Mouse (Mus musculus): ENCODE data around the gene Krtap28-10. TPM values are rescaled to one million over a fixed set of nuclear protein-coding genes. Genes with fewer than 3 reads are reported as not detected.
"Not testable (repeated sequence)": the region's sequence is repeated elsewhere in the genome, so short reads cannot be mapped to it uniquely, and the experiment has no call there.

Krtap28-10 gene
- polyA plus RNA-seq, 1 experiment from 2014 or later: not detected

DNA sequence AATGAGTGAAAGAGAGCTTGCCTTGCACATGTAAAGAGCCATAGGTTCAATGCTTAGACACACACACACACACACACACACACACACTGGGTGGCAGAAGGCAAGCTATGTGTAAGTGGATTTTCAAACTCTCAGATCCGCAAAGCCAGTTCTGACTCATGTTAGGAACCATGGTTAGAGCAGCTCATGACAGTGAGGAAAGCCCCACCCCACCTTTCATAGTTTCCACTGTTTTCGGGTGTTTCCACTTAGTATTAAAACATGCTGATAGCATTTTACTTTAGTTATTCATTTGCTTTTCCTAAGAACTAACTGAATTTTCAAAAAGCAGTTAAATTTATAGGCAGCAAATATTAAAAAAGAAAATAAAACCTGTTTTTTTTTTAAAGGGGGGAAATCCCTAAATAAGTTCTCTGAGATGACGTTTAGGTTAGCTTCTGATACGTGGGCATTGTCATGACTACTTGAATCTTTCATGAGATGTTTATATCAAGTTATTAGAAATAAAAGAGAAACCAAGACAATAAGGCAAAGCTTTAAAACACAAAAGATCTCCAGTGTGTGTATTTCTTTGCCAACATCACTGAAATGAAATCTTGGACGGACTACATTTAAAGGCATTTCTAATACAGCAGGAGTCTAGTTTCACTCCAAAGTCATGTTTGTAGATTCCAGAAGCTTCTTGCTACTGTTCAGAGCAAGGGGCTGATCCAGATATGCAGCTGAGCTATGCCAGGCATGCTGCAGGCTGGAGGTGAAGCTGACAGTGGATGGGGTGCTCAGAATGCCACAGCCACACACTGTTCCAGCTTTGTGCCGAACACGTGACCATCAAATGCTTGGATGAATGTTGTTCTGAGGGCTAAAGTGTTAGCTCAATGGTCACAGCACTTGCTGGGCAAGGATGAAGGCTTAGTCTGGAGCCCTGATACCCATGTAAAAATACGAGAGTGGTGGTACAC lies 35.8 kb downstream of the Krtap28-10 start:
- H3K36me3 ChIP-seq (replicated peaks): no peaks in the 10 kb centered on the region
- no peak overlapping the region for H3K4me3 ChIP-seq
- DNase-seq (ENCODE audit: low spot score): no peak
- no peaks in the 10 kb centered on the region for H3K9me3 ChIP-seq
- H3K27ac ChIP-seq (replicated peaks): no peak overlapping the region
- 85% methylated on average over 8 of the region's 8 CpGs for WGBS
- H3K4me1 ChIP-seq: no peaks in the 10 kb centered on the region
- no peaks in the 10 kb centered on the region for H3K27me3 ChIP-seq (replicated peaks; ENCODE audit: low read depth, poor library complexity, severe bottlenecking)

DNA sequence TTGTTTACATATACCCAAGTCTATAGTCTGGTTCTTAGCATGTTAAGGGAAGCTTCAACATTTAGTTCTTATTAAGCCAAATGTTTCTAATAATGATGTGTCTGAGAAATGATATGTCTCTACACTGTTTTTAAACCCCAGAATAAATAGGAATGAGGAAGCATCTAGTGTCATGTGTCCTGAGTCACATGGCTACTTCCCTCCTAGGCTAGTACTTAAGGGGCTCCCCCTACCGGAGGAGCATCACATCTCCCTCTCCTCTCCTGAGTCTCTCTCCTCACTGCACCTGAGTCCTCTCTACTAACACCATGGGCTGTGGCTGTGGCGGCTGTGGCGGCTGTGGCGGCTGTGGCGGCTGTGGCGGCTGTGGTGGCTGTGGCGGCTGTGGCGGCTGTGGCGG lies 42.0 kb downstream of the Krtap28-10 start, which contains the start of gene Gm47959:
Gene Gm47959, plus strand, starts transcription at position 243 of the 400 bp plus-strand sequence.
- not testable (repeated sequence) for H3K4me1 ChIP-seq; H3K27ac ChIP-seq (replicated peaks); H3K4me3 ChIP-seq; H3K27me3 ChIP-seq (replicated peaks; ENCODE audit: low read depth, poor library complexity, severe bottlenecking); DNase-seq (ENCODE audit: low spot score); H3K36me3 ChIP-seq (replicated peaks); H3K9me3 ChIP-seq
- WGBS: 90% methylated on average over 9 of the region's 9 CpGs

DNA sequence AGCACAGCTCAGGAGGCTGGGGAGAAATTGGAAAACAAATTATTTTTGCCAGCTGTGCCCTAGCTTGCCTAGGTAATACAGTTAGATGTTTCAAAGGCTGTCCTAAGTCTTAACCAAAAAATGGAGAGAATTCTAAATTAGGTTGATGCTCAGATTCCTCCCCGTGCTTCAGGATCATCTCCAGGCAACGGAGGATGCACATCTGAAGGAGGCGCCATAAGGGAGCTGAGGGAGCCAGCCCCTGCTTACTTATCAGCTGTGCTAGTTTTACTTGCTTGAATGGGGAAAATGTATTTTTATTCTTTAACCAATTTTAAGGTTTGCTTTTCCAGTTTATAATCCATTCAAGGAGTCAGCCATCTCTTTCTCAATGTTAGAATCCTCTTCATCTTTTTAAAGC lies 48.3 kb downstream of the Krtap28-10 start:
- no peaks in the 10 kb centered on the region for H3K9me3 ChIP-seq
- no peaks in the 10 kb centered on the region for H3K36me3 ChIP-seq (replicated peaks)
- no peak for DNase-seq (ENCODE audit: low spot score)
- no peaks in the 10 kb centered on the region for H3K27me3 ChIP-seq (replicated peaks; ENCODE audit: low read depth, poor library complexity, severe bottlenecking)
- WGBS: 82% methylated on average over 3 of the region's 3 CpGs
- H3K4me1 ChIP-seq: no peaks in the 10 kb centered on the region
- H3K4me3 ChIP-seq: no peak overlapping the region
- H3K27ac ChIP-seq (replicated peaks): no peak overlapping the region

DNA sequence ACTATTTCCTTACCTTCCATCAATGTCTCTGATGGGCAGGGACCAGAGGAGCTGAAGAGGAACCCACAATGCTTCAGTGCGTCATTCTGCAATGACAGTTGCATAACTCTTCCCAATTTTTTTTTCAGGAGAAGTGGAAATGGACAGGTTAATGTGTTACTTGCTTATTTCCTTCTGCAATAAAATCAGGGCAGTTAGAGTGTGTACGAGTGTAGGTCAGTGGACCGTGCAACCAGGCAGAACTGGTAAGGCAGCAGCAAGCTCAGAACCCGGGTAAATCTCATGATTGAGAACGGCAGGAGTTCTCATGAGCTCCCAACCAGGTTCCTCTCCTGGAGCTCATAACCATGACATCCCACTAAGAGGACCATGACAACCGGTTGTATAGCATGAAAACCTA lies 50.2 kb downstream of the Krtap28-10 start:
- Histone ChIP-seq H3K27ac (replicated peaks) (no peak overlapping the region), H3K4me3 (no peak overlapping the region), H3K27me3 (replicated peaks; ENCODE audit: low read depth, poor library complexity, severe bottlenecking) (no peaks in the 10 kb centered on the region), H3K4me1 (no peaks in the 10 kb centered on the region), H3K36me3 (replicated peaks) (no peaks in the 10 kb centered on the region), H3K9me3 (no peaks in the 10 kb centered on the region)
- DNase-seq (ENCODE audit: low spot score): no peak
- WGBS: 91% methylated on average over 6 of the region's 6 CpGs

DNA sequence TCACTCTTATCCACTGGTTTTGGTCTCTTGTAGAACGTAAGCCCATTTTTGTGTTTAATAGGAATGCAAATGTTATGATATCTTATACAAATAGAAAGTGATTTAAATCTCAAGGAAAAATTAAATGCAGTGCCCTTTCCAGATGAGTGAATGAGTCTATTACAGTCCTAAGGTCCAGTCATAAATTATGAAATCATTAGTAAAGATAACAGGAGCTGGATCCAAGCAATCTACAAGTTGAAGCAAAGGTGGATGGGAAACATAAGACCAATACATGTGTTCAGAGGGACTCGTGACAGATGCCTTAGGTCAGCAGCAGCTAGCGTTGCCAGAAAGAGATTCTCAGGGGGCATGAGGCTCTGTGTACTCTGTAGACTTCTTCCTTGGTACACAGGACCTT lies 50.7 kb downstream of the Krtap28-10 start:
- Histone ChIP-seq H3K4me1 (no peaks in the 10 kb centered on the region), H3K27ac (replicated peaks) (no peak overlapping the region), H3K4me3 (no peak overlapping the region), H3K9me3 (no peaks in the 10 kb centered on the region), H3K36me3 (replicated peaks) (no peaks in the 10 kb centered on the region), H3K27me3 (replicated peaks; ENCODE audit: low read depth, poor library complexity, severe bottlenecking) (no peaks in the 10 kb centered on the region)
- WGBS: 86% methylated on average over 3 of the region's 3 CpGs
- DNase-seq (ENCODE audit: low spot score): no peak

Other genes starting within 250 kb of the Krtap28-10 start
- gene Agfg1, start 203.0 kb downstream of the Krtap28-10 start, polyA plus RNA-seq (2016; fragmentation: Nextera tagmentation; extraction: Ambion mirVana): 32.3 and 35.4 TPM in 2 replicates
- 0.25 TPM in 1 of 2 replicates, not detected in the other for gene A030005L19Rik, start 129.2 kb downstream of the Krtap28-10 start, polyA plus RNA-seq (2016; fragmentation: Nextera tagmentation; extraction: Ambion mirVana)
- not detected in 2 replicates for gene A030014E15Rik, start 117.6 kb downstream of the Krtap28-10 start, polyA plus RNA-seq (2016; fragmentation: Nextera tagmentation; extraction: Ambion mirVana)
- gene Gm6217, start 111.1 kb downstream of the Krtap28-10 start, polyA plus RNA-seq (2016; fragmentation: Nextera tagmentation; extraction: Ambion mirVana): not detected in 2 replicates
- gene A030003K21Rik, start 99.1 kb downstream of the Krtap28-10 start, polyA plus RNA-seq (2016; fragmentation: Nextera tagmentation; extraction: Ambion mirVana): not detected in 2 replicates
- gene Gm7544, start 86.5 kb downstream of the Krtap28-10 start, polyA plus RNA-seq (2016; fragmentation: Nextera tagmentation; extraction: Ambion mirVana): not detected in 2 replicates
- gene Gm47955, start 82.2 kb downstream of the Krtap28-10 start, polyA plus RNA-seq (2016; fragmentation: Nextera tagmentation; extraction: Ambion mirVana): not detected in 2 replicates
- not detected in 2 replicates for gene Gm47959, start 41.9 kb downstream of the Krtap28-10 start, polyA plus RNA-seq (2016; fragmentation: Nextera tagmentation; extraction: Ambion mirVana)
- gene Slc19a3, start 4.0 kb downstream of the Krtap28-10 start, polyA plus RNA-seq (2016; fragmentation: Nextera tagmentation; extraction: Ambion mirVana): 0.25 and 0.30 TPM in 2 replicates
- gene Gm47969, start 2.5 kb upstream of the Krtap28-10 start, polyA plus RNA-seq (2016; fragmentation: Nextera tagmentation; extraction: Ambion mirVana): not detected in 2 replicates
- not detected in 2 replicates for gene A030005K14Rik, start 16.9 kb upstream of the Krtap28-10 start, polyA plus RNA-seq (2016; fragmentation: Nextera tagmentation; extraction: Ambion mirVana)
- gene Krtap28-13, start 18.4 kb upstream of the Krtap28-10 start, polyA plus RNA-seq (2016; fragmentation: Nextera tagmentation; extraction: Ambion mirVana): not detected in 2 replicates
- gene Ccl20, start 74.3 kb upstream of the Krtap28-10 start, polyA plus RNA-seq (2016; fragmentation: Nextera tagmentation; extraction: Ambion mirVana): not detected in 2 replicates
- 0.18 TPM in 1 of 2 replicates, not detected in the other for gene Daw1, start 117.3 kb upstream of the Krtap28-10 start, polyA plus RNA-seq (2016; fragmentation: Nextera tagmentation; extraction: Ambion mirVana)

Data from embryonic facial prominence, embryonic 10.5 days (tissue).